Mouse (Mus musculus) layer of hippocampus, adult 6 months (tissue): ENCODE data around the gene Sub1. TPM values are rescaled to one million over a fixed set of nuclear protein-coding genes. Genes with fewer than 3 reads are reported as not detected.

ENCODE experiments used
- long read RNA-seq, 2 experiments: library from polyadenylated mRNA; unstranded; transcript quantifications; one replicate each; pipeline ENCODE4 v2.0.0; 2019 to 2020
- polyA plus RNA-seq: library from polyadenylated mRNA; unstranded; fragments of <200 nt; fragmentation: Nextera tagmentation; gene quantifications from 2 replicates; pipeline ENCODE4 v1.2.3, GENCODE M21; 2021

The Sub1 gene
- 274 and 330 TPM in 2 replicates for polyA plus RNA-seq
- long read RNA-seq, experiment 1, transcript Sub1-201 (5 exons, 3,372 nt): major isoform, 205 of 286 reads
- long read RNA-seq, experiment 1, partial matches to known transcripts: 45 of 286 reads
- long read RNA-seq, experiment 1, other reads (novel, unspliced or antisense): 35 of 286 reads
- long read RNA-seq, experiment 2, transcript Sub1-201 (5 exons, 3,372 nt): major isoform, 444 of 481 reads
- long read RNA-seq, experiment 2, partial matches to known transcripts: 12 of 481 reads
- long read RNA-seq, experiment 2, other reads (novel, unspliced or antisense): 24 of 481 reads

DNA sequence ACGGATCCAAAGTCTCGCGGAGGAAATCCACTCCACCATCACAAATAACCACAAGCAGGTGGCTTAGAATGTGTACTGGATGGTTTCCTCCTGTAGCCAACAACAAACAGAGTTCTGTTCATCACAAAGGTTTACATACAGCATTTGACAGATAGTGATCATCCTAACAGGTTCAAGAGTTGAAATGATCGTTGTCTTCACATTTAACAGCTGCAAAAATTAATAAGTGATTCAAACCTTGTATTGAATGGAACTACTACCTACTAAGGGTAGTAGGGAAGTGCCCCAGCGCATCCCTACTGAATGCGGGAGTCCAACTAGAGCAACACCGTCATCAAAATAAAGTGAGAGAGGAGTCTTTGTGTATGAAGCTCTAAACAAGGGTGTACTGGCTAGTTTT lies at the start of gene Sub1:
Sub1 (minus strand) TSS at position 101 of the 400 bp plus-strand sequence.

Other genes with a start within 250 kb of the Sub1 start
- gene Npr3, start 89.7 kb downstream of the Sub1 start, polyA plus RNA-seq: 0.84 and 2.2 TPM in 2 replicates
- 203 and 220 TPM in 2 replicates for gene Zfr, start 120.8 kb upstream of the Sub1 start, polyA plus RNA-seq
- gene Mtmr12, start 208.0 kb upstream of the Sub1 start, polyA plus RNA-seq: 14.7 and 15.6 TPM in 2 replicates